Mouse (Mus musculus) heart, adult 2 months (tissue): ENCODE results near the gene Gm16181. TPM values are rescaled to one million over a fixed set of nuclear protein-coding genes. Genes with fewer than 3 reads are reported as not detected.
"Not testable (repeated sequence)": the region's sequence is repeated elsewhere in the genome, so short reads cannot be mapped to it uniquely, and the experiment has no call there.

ENCODE experiments used
- DNase-seq, 2 experiments: peaks; one replicate each; pipeline ENCODE4 v3.0.0; 2021
- H3K27ac ChIP-seq: fragments of 200-600 bp; 2 replicates; pipeline ENCODE4 v1.8.1; 2022
- H3K27me3 ChIP-seq: fragments of 200-500 bp; 2 replicates; pipeline ENCODE4 v1.6.1; 2012; ENCODE audit warnings: mild to moderate bottlenecking, low read length, inconsistent platforms, mixed read lengths; ENCODE audit not compliant: control insufficient read depth, insufficient read depth
- H3K36me3 ChIP-seq: fragments of 200-500 bp; 2 replicates; pipeline ENCODE4 v1.6.1; 2012; ENCODE audit warnings: low read length, inconsistent platforms; ENCODE audit not compliant: control insufficient read depth, insufficient read depth
- H3K4me1 ChIP-seq: fragments of 200-500 bp; 2 replicates; pipeline ENCODE4 v1.6.1; 2011; ENCODE audit warnings: low read length; ENCODE audit not compliant: control insufficient read depth, insufficient read depth
- H3K4me3 ChIP-seq: fragments of 200-600 bp; 2 replicates; pipeline ENCODE4 v1.8.1; 2022
- H3K79me2 ChIP-seq: fragments of 200-500 bp; replicated peaks from 2 replicates; pipeline ENCODE4 v1.6.1; 2012; ENCODE audit warnings: mild to moderate bottlenecking, inconsistent platforms, low read length, moderate library complexity, mixed read lengths; ENCODE audit not compliant: control insufficient read depth, insufficient read depth
- H3K9ac ChIP-seq: fragments of 200-500 bp; 2 replicates; pipeline ENCODE4 v1.6.1; 2012; ENCODE audit warnings: low read depth, mild to moderate bottlenecking, control low read depth, inconsistent platforms, low read length, mixed read lengths
- CTCF ChIP-seq: fragments of 200-600 bp; IDR thresholded peaks from 2 replicates; pipeline ENCODE4 v1.8.1; 2022; ENCODE audit warnings: antibody characterized with exemption, mild to moderate bottlenecking, moderate library complexity
- EP300 ChIP-seq: fragments of 200-500 bp; IDR thresholded peaks from 2 replicates; pipeline ENCODE4 v1.6.1; 2011; ENCODE audit warnings: low read depth, low read length, control low read depth; ENCODE audit not compliant: insufficient read depth
- POLR2A ChIP-seq: fragments of 200-500 bp; IDR thresholded peaks from 2 replicates; pipeline ENCODE4 v1.6.1; 2011; ENCODE audit warnings: mild to moderate bottlenecking, low read depth, low read length, control low read depth; ENCODE audit not compliant: insufficient read depth
- WGBS: fragments of 180-500 bp; shearing (Covaris S2); methylation state at CpG from one replicate; pipeline ENCODE4 v1.1.7; 2018; 5-methylcytosine and 5-hydroxymethylcytosine counted together
- intact Hi-C: fragments of 180-260 bp; cut with DNase I; formaldehyde crosslinking; loops from one replicate; pipeline ENCODE4 v1.15.1; 2025
- polyA plus RNA-seq: library from polyadenylated mRNA; depleted of rRNA; stranded (reverse); fragments of >200 nt; gene quantifications from 2 replicates; pipeline ENCODE4 v1.2.3, GENCODE M21; 2012
- total RNA-seq, 2 experiments: library from RNA; stranded (reverse); gene quantifications; 2 replicates each; pipeline ENCODE4 v1.2.3; 2021

Gene Gm16181
- total and polyA plus RNA-seq, 3 experiments = 2.1 TPM; not detected in 2

GRCm38 (mm10) chr17:35226561-35227046 is 6.0 kb downstream of the Gm16181 start:
- intact Hi-C loops = no loop called here

DNA sequence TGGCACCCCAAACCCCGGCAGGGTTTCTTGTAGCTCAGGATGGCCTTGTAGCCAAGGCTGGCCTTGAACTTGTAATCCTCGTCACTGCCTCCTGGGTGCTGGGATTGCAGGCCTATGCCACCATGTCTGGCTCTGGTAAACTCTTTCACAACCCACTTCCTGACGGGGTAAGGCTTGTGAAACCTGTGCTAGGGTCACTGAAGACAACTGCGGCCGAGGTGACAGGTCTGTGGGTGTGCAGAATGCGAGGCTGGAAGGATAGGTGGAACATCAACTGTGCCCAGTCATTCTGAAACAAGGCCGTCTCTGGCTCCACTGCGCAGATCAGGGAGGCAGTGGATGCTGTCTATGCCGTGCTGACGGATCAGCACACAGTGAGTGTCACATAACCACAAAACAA is 10.4 kb downstream of the Gm16181 start:
- Histone ChIP-seq H3K9ac (no peak overlapping the region), H3K27me3 (no peaks in the 10 kb centered on the region), H3K79me2 (peaks cover 3% of the 10 kb centered on the region), H3K4me1 (peaks cover 4% of the 10 kb centered on the region; the same call in 1 of the 2 replicates), H3K36me3 (no peaks in the 10 kb centered on the region), H3K4me3 (no peak overlapping the region), H3K27ac (no peak overlapping the region)
- DNase-seq = peak in 1 of 2 experiments; percentile 15
- intact Hi-C loops = loop anchor here (10.0 kb wide), 1 partner anchor 376 kb away; the partner anchor contains the start of genes Nelfe and Skiv2l
- no peak for TF ChIP-seq POLR2A
- TF ChIP-seq CTCF = no peak
- no peak for TF ChIP-seq EP300
- 91% methylated on average over 10 of the region's 10 CpGs for WGBS

More at GRCm38 (mm10) chr17:35226561-35227046, 6.0 kb downstream of the Gm16181 start:
- DNase-seq = peak in 1 of 2 experiments; percentile 19
- no peaks in the 10 kb centered on the region for H3K27me3 ChIP-seq
- peaks cover 2% of the 10 kb centered on the region; the same call in 1 of the 2 replicates for H3K4me1 ChIP-seq
- peaks cover 5% of the 10 kb centered on the region for H3K79me2 ChIP-seq
- 53% methylated on average over 14 of the region's 14 CpGs for WGBS
- no peak overlapping the region for H3K4me3 ChIP-seq
- no peak for TF ChIP-seq EP300
- no peak for TF ChIP-seq POLR2A
- TF ChIP-seq CTCF = peak; percentile 51
- no peaks in the 10 kb centered on the region for H3K36me3 ChIP-seq
- 0 out of 2 replicates have a peak overlapping the region, but pooled peaks have one; percentile 15 for H3K27ac ChIP-seq
- H3K9ac ChIP-seq = no peak overlapping the region

GRCm38 (mm10) chr17:35232043-35232442 is 11.4 kb downstream of the Gm16181 start:
- Histone ChIP-seq H3K4me1 (peaks cover 5% of the 10 kb centered on the region; the same call in 1 of the 2 replicates), H3K27me3 (no peaks in the 10 kb centered on the region), H3K9ac (no peak overlapping the region), H3K36me3 (no peaks in the 10 kb centered on the region), H3K79me2 (peaks cover 3% of the 10 kb centered on the region), H3K4me3 (no peak overlapping the region), H3K27ac (no peak overlapping the region)
- DNase-seq = peak; percentile 84 to 90
- WGBS = 13% methylated on average over 12 of the region's 12 CpGs
- TF ChIP-seq EP300 = peak; percentile 71; the same call in 1 of the 2 replicates
- no peak for TF ChIP-seq POLR2A
- TF ChIP-seq CTCF = peak; percentile 94
- intact Hi-C loops = loop anchor here (1.0 to 10.0 kb wide), 3 partner anchors 37 to 377 kb away; partner anchors contain the start of genes Nelfe and Skiv2l

- peak in 1 of 2 experiments; percentile 16 for DNase-seq
- WGBS = 75% methylated on average over 5 of the region's 5 CpGs
- no peaks in the 10 kb centered on the region for H3K36me3 ChIP-seq
- TF ChIP-seq POLR2A = no peak
- TF ChIP-seq CTCF = no peak
- no peak for TF ChIP-seq EP300
- intact Hi-C loops = loop anchor here (1.0 to 10.0 kb wide), 3 partner anchors 37 to 378 kb away; partner anchors contain the start of genes Nelfe and Skiv2l
- H3K4me3 ChIP-seq = no peak overlapping the region
- H3K27ac ChIP-seq = peak overlapping the region; percentile 55
- peaks cover 3% of the 10 kb centered on the region for H3K79me2 ChIP-seq
- peaks cover 5% of the 10 kb centered on the region; the same call in 1 of the 2 replicates for H3K4me1 ChIP-seq
- no peak overlapping the region for H3K9ac ChIP-seq
- no peaks in the 10 kb centered on the region for H3K27me3 ChIP-seq
Observed at GRCm38 (mm10) chr17:35232659-35233058, 12.0 kb downstream of the Gm16181 start.

GRCm38 (mm10) chr17:35233114-35233980 is 12.7 kb downstream of the Gm16181 start, which contains the start of gene Atp6v1g2:
Gene Atp6v1g2, plus strand, starts transcription at chr17:35233660.
- intact Hi-C loops = loop anchor here (10.0 kb wide), 1 partner anchor 379 kb away; the partner anchor contains the start of genes Nelfe and Skiv2l
- peak within 1 kb of the TSS; percentile 67; the same call in 1 of the 2 replicates for H3K4me3 ChIP-seq
- H3K9ac ChIP-seq = peak within 1 kb of the TSS; percentile 37
- H3K79me2 ChIP-seq = peaks cover 3% of the 10 kb centered on the region
- WGBS = 28% methylated on average over 18 of the region's 18 CpGs
- peak; percentile 31 to 40 for DNase-seq
- H3K4me1 ChIP-seq = peaks cover 5% of the 10 kb centered on the region; the same call in 1 of the 2 replicates
- no peaks in the 10 kb centered on the region for H3K36me3 ChIP-seq
- no peaks in the 10 kb centered on the region for H3K27me3 ChIP-seq
- TF ChIP-seq CTCF = no peak
- TF ChIP-seq POLR2A = no peak
- no peak for TF ChIP-seq EP300
- peak within 1 kb of the TSS; percentile 94 for H3K27ac ChIP-seq

DNA sequence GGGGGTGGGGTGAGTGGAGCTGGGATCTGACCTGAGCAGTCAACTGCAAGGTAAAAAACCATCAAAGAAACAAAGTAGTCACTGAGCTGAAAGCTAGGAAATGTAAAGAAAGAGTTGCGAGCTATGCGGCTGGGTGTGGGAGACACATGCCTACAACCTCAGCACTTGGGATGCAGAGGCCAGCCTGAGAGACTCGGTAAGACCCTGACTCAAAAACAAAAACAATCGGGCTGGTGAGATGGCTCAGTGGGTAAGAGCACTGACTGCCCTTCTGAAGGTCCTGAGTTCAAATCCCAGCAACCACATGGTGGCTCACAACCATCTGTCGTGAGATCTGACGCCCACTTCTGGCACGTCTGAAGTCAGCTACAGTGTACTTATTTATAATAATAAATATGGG is 13.5 kb downstream of the Gm16181 start:
- not testable (repeated sequence) for H3K4me1 ChIP-seq, DNase-seq, H3K27me3 ChIP-seq, H3K36me3 ChIP-seq, H3K9ac ChIP-seq, H3K4me3 ChIP-seq, H3K79me2 ChIP-seq
- 60% methylated on average over 7 of the region's 7 CpGs for WGBS
- peak overlapping the region; percentile 94; the same call in 1 of the 2 replicates for H3K27ac ChIP-seq
- intact Hi-C loops = loop anchor here (10.0 kb wide), 1 partner anchor 379 kb away; the partner anchor contains the start of genes Nelfe and Skiv2l
